Mouse (Mus musculus) limb, embryonic 11.5 days (tissue): ENCODE measurements around the gene Hic1. TPM values are rescaled to one million over a fixed set of nuclear protein-coding genes. Genes with fewer than 3 reads are reported as not detected.

Experiments used
- ATAC-seq: fragments of 200-750 bp; cut with Nextera tagmentation; 2 replicates; pipeline ENCODE4 v1.8.0; 2017; ENCODE audit warnings: low read depth; ENCODE audit not compliant: insufficient number of reproducible peaks, low FRiP score, low TSS enrichment
- DNase-seq: peaks from one replicate; pipeline ENCODE4 v3.0.0-alpha.2; 2015; ENCODE audit warnings: low spot score
- H3K27ac ChIP-seq: fragments of 300-500 bp; sonication (generic); replicated peaks from 2 replicates; pipeline ENCODE4 v1.5.1; 2014; ENCODE audit warnings: low read depth, mild to moderate bottlenecking, low read length
- H3K27me3 ChIP-seq: fragments of 300-500 bp; sonication (generic); 2 replicates; pipeline ENCODE4 v1.6.1; 2014; ENCODE audit warnings: mild to moderate bottlenecking, low read length, mixed read lengths; ENCODE audit not compliant: control insufficient read depth, insufficient read depth
- H3K36me3 ChIP-seq: fragments of 300-500 bp; sonication (generic); 2 replicates; pipeline ENCODE4 v1.6.1; 2014; ENCODE audit warnings: mild to moderate bottlenecking, low read length, moderate library complexity, mixed read lengths; ENCODE audit not compliant: control insufficient read depth, insufficient read depth
- H3K4me1 ChIP-seq: fragments of 300-500 bp; sonication (generic); 2 replicates; pipeline ENCODE4 v1.6.1; 2014; ENCODE audit warnings: low read length, mixed read lengths; ENCODE audit not compliant: control insufficient read depth, insufficient read depth
- H3K4me2 ChIP-seq: fragments of 300-500 bp; sonication (generic); 2 replicates; pipeline ENCODE4 v1.6.1; 2014; ENCODE audit warnings: low read depth, mild to moderate bottlenecking, moderate library complexity; ENCODE audit not compliant: severe bottlenecking
- H3K4me3 ChIP-seq: fragments of 300-500 bp; sonication (generic); 2 replicates; pipeline ENCODE4 v1.5.1; 2014; ENCODE audit warnings: low read depth, low read length
- H3K9ac ChIP-seq: fragments of 300-500 bp; sonication (generic); 2 replicates; pipeline ENCODE4 v1.6.1; 2014; ENCODE audit warnings: mild to moderate bottlenecking, low read length
- H3K9me3 ChIP-seq: fragments of 300-500 bp; sonication (generic); 2 replicates; pipeline ENCODE4 v1.6.1; 2016; ENCODE audit warnings: low read length; ENCODE audit not compliant: control insufficient read depth
- WGBS: fragments of 180-500 bp; shearing (Covaris S2); extraction: QIAGEN DNeasy Blood & Tissue Kit; methylation state at CpG from one replicate; pipeline ENCODE4 v1.1.7; 2014; 5-methylcytosine and 5-hydroxymethylcytosine counted together
- polyA plus RNA-seq: library from polyadenylated mRNA; unstranded; fragments of >200 nt; fragmentation: Nextera tagmentation; extraction: Ambion mirVana; gene quantifications from 2 replicates; pipeline ENCODE4 v1.2.1, GENCODE M21; 2014

Hic1 gene
- polyA plus RNA-seq, 1 experiment from 2014 or later, result 4.5 TPM

DNA sequence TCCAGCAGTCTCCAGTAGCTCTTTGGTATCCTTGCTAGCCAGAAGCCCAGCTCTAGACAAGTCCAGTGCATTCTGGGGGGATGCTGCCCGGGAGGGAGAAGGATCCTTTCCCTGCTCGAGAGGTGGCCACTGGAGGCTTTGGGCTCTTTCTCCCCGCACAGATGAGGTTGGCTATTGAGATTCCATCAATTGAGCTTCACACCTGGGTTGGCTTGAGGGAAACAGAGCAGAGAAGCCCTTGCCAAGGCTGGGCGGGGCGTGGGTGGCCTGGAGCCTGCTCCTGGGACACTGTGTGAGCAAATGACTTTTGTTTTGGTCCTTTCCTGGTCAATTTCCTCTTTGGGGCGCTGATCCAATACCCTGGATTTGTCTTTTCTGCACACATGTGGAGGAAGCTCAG is 26.8 kb upstream of the Hic1 start:
- WGBS, result 49% methylated on average over 6 of the region's 6 CpGs
- H3K4me2 ChIP-seq, result no peak overlapping the region
- H3K9ac ChIP-seq, result no peak overlapping the region
- no peaks in the 10 kb centered on the region for H3K36me3 ChIP-seq
- ATAC-seq (no peak), DNase-seq (no peak)
- no peak overlapping the region for H3K4me3 ChIP-seq
- H3K27me3 ChIP-seq, result peaks cover 41% of the 10 kb centered on the region
- no peak overlapping the region for H3K27ac ChIP-seq
- H3K9me3 ChIP-seq, result no peaks in the 10 kb centered on the region
- peaks cover 19% of the 10 kb centered on the region for H3K4me1 ChIP-seq

DNA sequence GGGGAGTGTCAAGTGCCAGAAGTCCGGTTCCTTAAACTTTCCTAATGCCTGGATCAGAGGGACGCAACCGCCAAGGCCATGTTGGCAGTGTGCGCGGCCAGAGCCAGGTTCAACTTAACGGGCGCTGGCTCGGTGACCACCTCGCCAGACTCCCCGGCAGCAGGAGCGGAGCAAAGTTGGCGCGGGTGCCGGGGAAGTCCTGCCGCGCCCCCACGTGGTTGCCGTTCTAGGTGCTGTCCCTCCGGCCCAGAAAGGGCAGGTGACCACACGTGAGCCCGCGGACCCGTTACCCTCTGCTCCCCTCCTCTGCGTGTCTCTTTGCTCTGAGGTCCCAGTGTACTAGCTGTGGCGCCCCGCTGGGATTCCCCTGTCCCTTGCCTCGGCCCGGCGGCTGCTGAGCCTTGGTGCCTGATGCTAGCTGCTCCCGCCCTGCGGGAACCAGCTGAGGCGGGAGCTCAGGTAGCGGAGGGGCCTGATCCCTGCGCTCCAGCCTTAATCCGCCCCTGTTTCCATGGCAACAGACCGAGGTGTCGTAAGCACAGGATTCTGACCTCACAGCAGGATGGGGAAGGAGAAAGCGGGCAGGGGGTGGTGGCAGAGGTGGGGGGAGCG is 25.6 kb upstream of the Hic1 start:
- no peak overlapping the region for H3K27ac ChIP-seq
- under 1% methylated on average over 39 of the region's 39 CpGs for WGBS

DNA sequence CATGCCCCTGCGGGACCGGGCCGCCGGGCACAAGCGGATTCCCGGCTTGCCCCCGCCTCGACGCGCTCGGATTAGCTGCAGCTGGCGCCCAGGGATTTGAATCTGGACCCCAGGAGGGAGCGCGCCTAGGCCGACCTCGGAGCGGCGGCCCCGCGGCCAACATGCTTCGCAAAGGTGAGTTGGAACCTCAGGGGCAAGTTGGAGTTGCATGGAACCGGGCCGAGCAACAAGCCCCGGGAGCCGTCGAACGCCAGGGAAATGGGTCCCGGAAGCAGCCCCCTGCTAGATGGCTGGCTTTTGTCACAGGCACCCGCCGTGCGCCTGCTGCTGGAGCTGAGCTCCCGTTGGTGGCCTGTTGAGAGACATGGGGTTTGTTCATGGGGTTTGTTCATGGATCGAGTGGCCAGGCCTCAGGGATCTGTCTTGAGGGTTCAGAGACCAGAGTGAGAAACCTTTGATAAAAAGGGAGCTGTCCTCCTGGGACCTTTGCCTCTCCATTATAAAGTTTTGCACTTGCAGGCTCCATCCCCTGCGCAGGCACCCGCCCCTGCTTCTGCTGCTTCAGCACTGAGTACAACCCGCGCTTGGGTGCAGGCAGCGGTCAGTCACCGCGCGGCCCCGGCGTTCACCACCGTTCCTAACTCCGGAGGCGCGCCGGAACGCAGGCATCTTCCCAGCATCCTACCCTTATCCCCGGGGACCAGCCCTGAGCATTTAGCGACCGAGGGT is 25.0 kb upstream of the Hic1 start:
- peak overlapping the region; percentile 60 for H3K4me2 ChIP-seq
- no peak for ATAC-seq
- DNase-seq, result peak; percentile 68
- no peaks in the 10 kb centered on the region for H3K36me3 ChIP-seq
- WGBS, result under 1% methylated on average over 52 of the region's 52 CpGs
- peak overlapping the region; percentile 45 for H3K9ac ChIP-seq
- peak overlapping the region; percentile 44 for H3K4me3 ChIP-seq
- H3K27me3 ChIP-seq, result peaks cover 42% of the 10 kb centered on the region
- peaks cover 29% of the 10 kb centered on the region for H3K4me1 ChIP-seq
- H3K9me3 ChIP-seq, result no peaks in the 10 kb centered on the region
- no peak overlapping the region for H3K27ac ChIP-seq

More for the DNA sequence above, 25.6 kb upstream of the Hic1 start:
- ATAC-seq (0 out of 2 replicates have a peak, but pooled peaks have one; percentile 19), DNase-seq (peak; percentile 83)
- no peaks in the 10 kb centered on the region for H3K9me3 ChIP-seq
- peak overlapping the region; percentile 44 for H3K4me3 ChIP-seq
- peaks cover 24% of the 10 kb centered on the region for H3K4me1 ChIP-seq
- peak overlapping the region; percentile 60 for H3K4me2 ChIP-seq
- no peaks in the 10 kb centered on the region for H3K36me3 ChIP-seq
- H3K9ac ChIP-seq, result peak overlapping the region; percentile 4
- peaks cover 42% of the 10 kb centered on the region for H3K27me3 ChIP-seq

DNA sequence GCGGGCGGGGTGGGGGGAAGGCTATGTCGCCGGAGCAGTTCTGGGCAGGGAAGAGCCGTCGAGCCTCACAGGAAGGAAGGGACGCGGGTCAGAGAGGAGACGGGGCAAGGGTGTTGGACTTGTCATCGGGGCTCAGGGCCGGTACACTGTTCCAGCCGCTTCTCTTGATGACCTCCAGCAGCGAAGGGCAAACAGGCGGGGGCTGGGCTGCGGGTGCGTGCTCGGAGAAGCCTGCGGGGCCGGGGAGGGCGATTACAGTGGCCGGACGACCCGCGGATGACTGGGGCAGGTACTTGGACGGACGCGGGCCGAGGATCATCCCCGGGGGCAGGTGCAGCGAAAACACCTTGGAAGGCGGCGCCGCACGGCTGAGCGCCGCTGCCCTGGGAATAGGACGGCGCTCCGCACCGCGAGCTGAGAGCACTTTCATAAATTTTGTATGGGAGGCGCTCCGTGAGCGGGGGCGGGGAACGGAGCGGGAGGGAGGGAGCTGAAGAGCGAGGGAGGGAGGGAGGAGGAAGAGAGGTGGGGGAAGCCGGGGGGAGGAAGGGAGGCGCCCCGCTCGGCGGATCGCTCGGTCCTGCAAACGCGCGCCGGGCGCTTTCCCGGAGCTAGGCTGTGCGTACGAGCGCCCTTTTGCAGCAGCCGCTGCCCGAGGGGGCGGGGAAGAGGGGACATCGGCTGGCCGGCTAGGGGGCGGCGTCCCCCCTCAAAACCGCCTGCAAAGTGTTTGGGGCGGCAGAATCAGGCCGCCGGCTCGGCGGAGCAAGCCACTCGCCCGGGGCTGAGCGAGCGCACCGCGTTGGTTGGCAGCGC is 24.1 kb upstream of the Hic1 start, which contains the start of gene Rtn4rl1:
Gene Rtn4rl1 (plus strand): TSS at position 528 of the 816 bp plus-strand sequence.
- WGBS, result under 1% methylated on average over 64 of the region's 84 CpGs
- Histone ChIP-seq H3K9ac (peak within 1 kb of the TSS; percentile 45), H3K4me2 (peak within 1 kb of the TSS; percentile 60), H3K9me3 (no peaks in the 10 kb centered on the region), H3K4me1 (peaks cover 29% of the 10 kb centered on the region), H3K27ac (no peak within 1 kb of the TSS), H3K36me3 (no peaks in the 10 kb centered on the region), H3K4me3 (peak within 1 kb of the TSS; percentile 44), H3K27me3 (peaks cover 42% of the 10 kb centered on the region)
- DNase-seq (peak; percentile 59), ATAC-seq (no peak)

DNA sequence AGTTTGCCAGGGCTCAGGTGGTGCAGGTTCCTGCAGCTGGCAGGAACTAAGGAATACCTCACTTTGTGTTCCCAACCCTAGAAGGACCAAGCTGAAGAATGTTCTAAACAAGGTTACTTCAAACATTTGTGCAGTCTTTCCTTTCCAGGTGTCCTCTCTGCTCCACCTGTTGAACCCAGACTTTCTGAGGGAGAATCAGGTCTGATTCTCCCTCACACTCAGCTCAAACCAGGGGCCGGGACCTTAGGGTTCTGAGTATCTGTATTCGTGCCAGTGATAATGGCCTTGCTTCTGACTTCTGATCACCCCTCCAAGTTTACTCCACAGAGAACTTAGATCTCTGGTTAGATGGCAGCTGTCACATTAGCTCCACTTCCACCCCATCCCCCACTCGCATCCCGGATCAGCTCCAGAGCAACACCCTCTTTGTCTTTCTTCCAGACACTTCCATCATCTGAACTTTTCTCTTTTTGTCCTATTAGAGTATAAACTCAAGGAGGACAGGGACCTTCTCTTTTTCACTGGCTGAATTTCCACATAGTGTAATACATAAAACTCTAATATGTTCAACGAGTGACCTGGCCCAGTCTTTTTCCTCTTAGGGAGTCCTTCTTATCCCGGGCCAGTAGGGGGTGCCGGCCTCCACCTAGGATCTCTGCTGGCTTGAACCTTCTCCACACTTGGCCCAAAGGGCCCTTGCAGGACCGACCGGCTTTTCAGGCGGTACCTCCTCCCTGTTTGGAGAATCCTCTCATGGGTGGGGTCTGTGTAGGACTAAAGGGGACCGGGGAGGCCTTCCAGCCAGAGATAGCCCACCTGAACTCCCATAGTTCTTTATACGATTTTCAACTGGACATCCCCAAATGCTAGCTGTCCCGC is 23.3 kb upstream of the Hic1 start:
- Histone ChIP-seq H3K4me3 (peak overlapping the region; percentile 44), H3K27me3 (peaks cover 42% of the 10 kb centered on the region), H3K4me1 (peaks cover 29% of the 10 kb centered on the region), H3K9ac (no peak overlapping the region), H3K36me3 (no peaks in the 10 kb centered on the region), H3K9me3 (no peaks in the 10 kb centered on the region), H3K4me2 (peak overlapping the region; percentile 60), H3K27ac (no peak overlapping the region)
- DNase-seq (peak; percentile 85), ATAC-seq (peak; percentile 41)
- 23% methylated on average over 13 of the region's 13 CpGs for WGBS

DNA sequence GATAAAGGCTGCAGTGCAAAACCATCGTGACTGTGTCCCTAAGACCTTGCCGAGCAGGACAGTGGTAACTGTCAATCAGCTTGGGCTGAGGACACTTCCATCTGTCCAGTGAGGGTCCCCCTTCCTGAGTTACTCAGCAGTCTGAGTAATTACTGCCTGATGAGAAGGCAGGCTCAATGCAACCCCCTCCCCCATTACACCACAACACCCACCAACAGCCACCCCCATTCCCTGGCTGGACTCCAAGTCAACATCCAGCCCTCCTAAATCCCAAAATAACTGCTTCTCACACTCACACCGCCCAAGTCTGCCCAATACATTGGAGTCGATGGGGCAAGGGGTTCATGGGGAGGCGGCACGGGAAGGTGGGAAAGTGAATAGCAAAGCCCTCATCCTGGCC is 22.5 kb upstream of the Hic1 start:
- Histone ChIP-seq H3K9me3 (no peaks in the 10 kb centered on the region), H3K4me1 (peaks cover 29% of the 10 kb centered on the region), H3K36me3 (no peaks in the 10 kb centered on the region), H3K9ac (no peak overlapping the region), H3K27me3 (peaks cover 42% of the 10 kb centered on the region), H3K4me3 (no peak overlapping the region), H3K27ac (no peak overlapping the region), H3K4me2 (no peak overlapping the region)
- 61% methylated on average over 6 of the region's 6 CpGs for WGBS
- ATAC-seq, result no peak
- DNase-seq, result no peak

DNA sequence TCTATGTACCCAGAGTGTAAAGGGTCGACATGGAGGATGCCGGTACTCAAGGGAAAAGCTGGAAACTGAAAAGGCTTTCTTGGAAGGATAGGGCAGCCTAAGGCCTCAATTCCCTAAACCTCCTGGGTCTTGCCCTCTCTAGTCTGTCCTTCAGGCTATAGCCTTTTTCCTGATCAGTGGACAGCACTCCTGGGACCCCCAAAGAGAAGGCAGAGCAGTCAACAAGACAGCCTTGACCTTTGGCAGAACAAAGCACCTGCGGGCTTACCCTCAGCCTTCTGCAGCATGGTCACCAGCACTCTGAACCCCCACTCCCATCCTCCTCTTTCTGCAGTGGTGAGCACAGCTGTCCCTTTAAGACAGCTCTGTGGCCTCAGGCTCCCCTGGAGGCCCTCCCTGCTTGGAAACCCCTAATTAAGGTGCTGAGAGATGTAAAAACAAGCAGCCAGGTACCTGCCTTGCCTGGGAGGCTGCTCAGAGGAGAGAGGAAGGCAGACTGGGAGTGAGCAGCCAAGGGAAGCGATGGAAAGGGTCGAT is 21.7 kb upstream of the Hic1 start, which contains the start of gene Dph1:
Gene Dph1 (minus strand): TSS at position 337 of the 537 bp plus-strand sequence.
- H3K4me2 ChIP-seq, result peak within 1 kb of the TSS; percentile 91
- no peak within 1 kb of the TSS for H3K27ac ChIP-seq
- 51% methylated on average over 5 of the region's 5 CpGs for WGBS
- no peaks in the 10 kb centered on the region for H3K9me3 ChIP-seq
- peak within 1 kb of the TSS; percentile 72 for H3K9ac ChIP-seq
- H3K4me1 ChIP-seq, result peaks cover 29% of the 10 kb centered on the region
- no peaks in the 10 kb centered on the region for H3K36me3 ChIP-seq
- H3K4me3 ChIP-seq, result peak within 1 kb of the TSS; percentile 88
- no peak for DNase-seq
- ATAC-seq, result no peak
- H3K27me3 ChIP-seq, result peaks cover 38% of the 10 kb centered on the region
